9 mouse cellular contexts compared by ENCODE assay signal in genomic region chr7:98499561-98500292, GRCm38 (mm10). TPM values are rescaled to one million over a fixed set of nuclear protein-coding genes. Genes with fewer than 3 reads are reported as not detected.
DNase-seq lines count a peak whose midpoint lies in the region; ATAC-seq and TF ChIP-seq lines count a peak whose summit lies in the region.
"Had no signal": no experiment of that assay in that cellular context is flagged by ENCODE, and none has a peak within 500 bp of the region (broad histone marks: within the 10 kb centered on the region; RNA-seq: fewer than 3 reads in every experiment).

No protein-coding gene starts in this region.

- H3K36me3 ChIP-seq in kidney, embryonic 15.5 days, result peaks cover 34% of the 10 kb centered on the region
- peaks cover 19% of the 10 kb centered on the region for H3K36me3 ChIP-seq in kidney, embryonic 14.5 days (ENCODE audit: control insufficient read depth, insufficient read depth, low read length)
- no peaks in the 10 kb centered on the region for H3K36me3 ChIP-seq in heart, embryonic 16.5 days (ENCODE audit: control insufficient read depth, insufficient read depth)
- H3K36me3 ChIP-seq: midbrain, embryonic 12.5 days had no signal

- no peaks in the 10 kb centered on the region for H3K9me3 ChIP-seq in kidney, embryonic 15.5 days (replicated peaks)
- H3K9me3 ChIP-seq in kidney, embryonic 14.5 days (ENCODE audit: control insufficient read depth, low read length), result no peaks in the 10 kb centered on the region
- H3K9me3 ChIP-seq in heart, embryonic 16.5 days (replicated peaks; ENCODE audit: control insufficient read depth, low read length), result no peaks in the 10 kb centered on the region
- H3K9me3 ChIP-seq: midbrain, embryonic 12.5 days had no signal

- intact Hi-C loops in left cerebral cortex, postnatal 25 days (cut with DNase I), result no loop called here

- peak; percentile 12 for DNase-seq in brain, embryonic 14.5 days (ENCODE audit: low read depth)
- peak; percentile 55 for DNase-seq in cerebellum, adult 9-11 months
- DNase-seq in left cerebral cortex, postnatal 25 days (ENCODE audit: low spot score in 2 of 2), result no peak

- no peaks in the 10 kb centered on the region for H3K27me3 ChIP-seq in kidney, embryonic 15.5 days
- no peaks in the 10 kb centered on the region for H3K27me3 ChIP-seq in kidney, embryonic 14.5 days (ENCODE audit: control insufficient read depth, insufficient read depth, low read length)
- H3K27me3 ChIP-seq in heart, embryonic 16.5 days (ENCODE audit: control insufficient read depth, insufficient read depth, low read length), result no peaks in the 10 kb centered on the region
- H3K27me3 ChIP-seq: midbrain, embryonic 12.5 days had no signal

- H3K4me1 ChIP-seq in kidney, embryonic 15.5 days, result peaks cover 57% of the 10 kb centered on the region
- peaks cover 26% of the 10 kb centered on the region; the same call in 1 of the 2 replicates for H3K4me1 ChIP-seq in kidney, embryonic 14.5 days (ENCODE audit: control insufficient read depth, insufficient read depth, low read length)
- H3K4me1 ChIP-seq in heart, embryonic 16.5 days (ENCODE audit: control insufficient read depth, insufficient read depth, low read length), result peaks cover 11% of the 10 kb centered on the region

- TF ChIP-seq POLR2A in brain, embryonic 14.5 days (IDR thresholded peaks at IDR 0.05; ENCODE audit: borderline replicate concordance, extremely low read depth, insufficient read depth, insufficient read length, poor library complexity, severe bottlenecking), result no peak

- 0 out of 2 replicates have a peak overlapping the region, but pooled peaks have one; percentile 45 for H3K27ac ChIP-seq in kidney, embryonic 15.5 days
- H3K27ac ChIP-seq in kidney, embryonic 14.5 days (ENCODE audit: low read depth, low read length), result no peak overlapping the region; the same call in 1 of the 2 replicates
- H3K27ac ChIP-seq in heart, embryonic 16.5 days (ENCODE audit: low read length), result peak overlapping the region; percentile 43
- H3K27ac ChIP-seq: liver, embryonic 14.5 days; midbrain, embryonic 12.5 days had no signal

- WGBS in kidney, embryonic 15.5 days, result 70% methylated on average over 25 of the region's 25 CpGs
- WGBS in kidney, embryonic 14.5 days, result 67% methylated on average over 25 of the region's 25 CpGs
- WGBS in heart, embryonic 16.5 days, result 67% methylated on average over 25 of the region's 25 CpGs

- H3K4me2 ChIP-seq in kidney, embryonic 15.5 days, result no peak overlapping the region
- H3K4me2 ChIP-seq in kidney, embryonic 14.5 days (replicated peaks; ENCODE audit: low read depth, low read length), result no peak overlapping the region
- H3K4me2 ChIP-seq in heart, embryonic 16.5 days (ENCODE audit: low read depth, low read length), result no peak overlapping the region
- H3K4me2 ChIP-seq: midbrain, embryonic 12.5 days had no signal

- ATAC-seq in kidney, embryonic 15.5 days (replicated peaks; ENCODE audit: low FRiP score), result no peak
- ATAC-seq in kidney, embryonic 14.5 days (ENCODE audit: low FRiP score, low TSS enrichment), result no peak
- ATAC-seq in heart, embryonic 16.5 days (replicated peaks; ENCODE audit: extremely low read depth, insufficient read depth, low FRiP score), result no peak
- ATAC-seq in erythroblast, adult 5-6 weeks (replicated peaks; ENCODE audit: low FRiP score, poor library complexity, severe bottlenecking), result no peak

- no peak overlapping the region for H3K4me3 ChIP-seq in kidney, embryonic 15.5 days (replicated peaks)
- no peak overlapping the region for H3K4me3 ChIP-seq in kidney, embryonic 14.5 days (ENCODE audit: low read length)
- H3K4me3 ChIP-seq in heart, embryonic 16.5 days (ENCODE audit: low read length), result no peak overlapping the region
- H3K4me3 ChIP-seq: midbrain, embryonic 12.5 days had no signal

- TF ChIP-seq CTCF in brain, embryonic 14.5 days (IDR thresholded peaks at IDR 0.05; ENCODE audit: borderline replicate concordance, extremely low read depth, insufficient read depth, insufficient read length), result no peak

- no peak overlapping the region; the same call in 1 of the 2 replicates for H3K9ac ChIP-seq in kidney, embryonic 15.5 days
- no peak overlapping the region for H3K9ac ChIP-seq in kidney, embryonic 14.5 days (ENCODE audit: low read depth, low read length)
- no peak overlapping the region for H3K9ac ChIP-seq in heart, embryonic 16.5 days (ENCODE audit: low read length)
- H3K9ac ChIP-seq: liver, embryonic 14.5 days; midbrain, embryonic 12.5 days had no signal

RNA-seq across cellular contexts. Expression of gene Lrrc32, which starts 10.6 kb away (rescaled TPM):
- 12.7 and 16.9 TPM in 2 replicates for polyA plus RNA-seq in kidney, embryonic 15.5 days (2015; fragmentation: Nextera tagmentation; extraction: Ambion mirVana)
- 9.5 and 13.7 TPM in 2 replicates for polyA plus RNA-seq in kidney, embryonic 14.5 days (2014; fragmentation: Nextera tagmentation; extraction: Ambion mirVana)
- 3.8 and 6.7 TPM in 2 replicates for polyA plus RNA-seq in brain, embryonic 14.5 days (2012; rRNA removed)
- polyA plus RNA-seq in heart, embryonic 16.5 days (2015; fragmentation: Nextera tagmentation; extraction: Ambion mirVana), result 7.7 and 8.3 TPM in 2 replicates
- 1 to 10 TPM; 7.0 to 7.2 TPM for total RNA-seq in left cerebral cortex, postnatal 25 days (2021)
- not detected in 2 replicates for total RNA-seq in erythroblast, adult 5-6 weeks (2015; ENCODE audit: low replicate concordance)
- total RNA-seq in erythroblast, adult 5-6 weeks (2017; ENCODE audit: low replicate concordance), result not detected in 2 replicates

RNA-seq across cellular contexts. Expression of gene Gucy2d, which starts 59.5 kb away (rescaled TPM):
- polyA plus RNA-seq in kidney, embryonic 15.5 days (2015; fragmentation: Nextera tagmentation; extraction: Ambion mirVana), result 0.10 TPM in 1 of 2 replicates, not detected in the other
- polyA plus RNA-seq in kidney, embryonic 14.5 days (2014; fragmentation: Nextera tagmentation; extraction: Ambion mirVana), result not detected in 2 replicates
- polyA plus RNA-seq in brain, embryonic 14.5 days (2012; rRNA removed), result 0.11 TPM in 1 of 2 replicates, not detected in the other
- not detected in 2 replicates for polyA plus RNA-seq in heart, embryonic 16.5 days (2015; fragmentation: Nextera tagmentation; extraction: Ambion mirVana)
- not detected for total RNA-seq in left cerebral cortex, postnatal 25 days (2021)
- not detected in 2 replicates for total RNA-seq in erythroblast, adult 5-6 weeks (2015; ENCODE audit: low replicate concordance)
- total RNA-seq in erythroblast, adult 5-6 weeks (2017; ENCODE audit: low replicate concordance), result not detected in 2 replicates
- polyA plus RNA-seq: liver, embryonic 14.5 days; midbrain, embryonic 12.5 days had no signal

Comparison
In these comparisons a context has a peak if more than half of its experiments do, and no peak if none do; other contexts are left out.
1. DNase-seq: peak in brain, embryonic 14.5 days (single experiment) and cerebellum, adult 9-11 months (single experiment); none in left cerebral cortex, postnatal 25 days (0 of 2).